Mouse (Mus musculus): ENCODE results near the gene Wbp4. TPM values are rescaled to one million over a fixed set of nuclear protein-coding genes. Genes with fewer than 3 reads are reported as not detected.

Gene Wbp4
- polyA plus RNA-seq, 1 experiment from 2014 or later: 39.5 TPM

DNA sequence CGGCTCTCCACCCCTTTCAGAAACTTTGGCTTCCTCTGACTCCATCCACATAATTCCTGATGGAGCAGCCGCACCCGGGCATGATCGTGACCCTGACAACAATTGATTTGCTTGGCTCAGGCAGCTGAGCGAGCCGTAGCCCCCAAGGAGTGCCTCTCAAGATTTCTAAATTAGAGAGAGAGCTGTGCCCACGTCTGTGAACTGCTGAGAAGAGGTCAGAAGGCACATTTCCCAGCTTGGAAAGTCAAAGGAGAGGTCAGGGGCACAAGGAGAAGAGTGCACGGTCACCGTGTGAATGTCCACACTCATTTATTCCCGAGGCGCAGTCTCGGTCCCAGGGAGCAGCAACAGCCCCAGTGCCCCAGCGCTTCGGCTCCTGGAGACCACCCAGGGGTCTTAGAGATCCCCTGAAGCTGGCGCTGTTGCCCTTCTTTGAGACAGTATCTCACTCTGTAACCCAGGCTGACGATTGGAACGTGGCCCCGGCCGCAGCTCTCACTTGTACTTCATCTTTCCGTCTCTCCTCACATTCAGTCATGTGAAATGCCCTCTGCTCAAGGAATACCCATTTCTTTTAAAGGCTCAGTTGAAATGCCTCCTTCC is 61.1 kb downstream of the Wbp4 start:
- no peaks in the 10 kb centered on the region for H3K27me3 ChIP-seq
- ChIA-PET CTCF (interaction anchor here (1.8 kb wide), 1 partner anchor 19 kb away, joined by 4 read pairs; no protein-coding TSS in a partner anchor), POLR2A (no interaction called here)
- in situ Hi-C loops (cut with MboI; ENCODE audit: low pct_unique_long_range_greater_than_20kb): loop anchor here (25.0 kb wide), 1 partner anchor 792 kb away; no protein-coding TSS in a partner anchor
- ATAC-seq (no peak), DNase-seq (ENCODE audit: low read depth, low spot score) (no peak)
- no peak for TF ChIP-seq CTCF (IDR thresholded peaks at IDR 0.05)

DNA sequence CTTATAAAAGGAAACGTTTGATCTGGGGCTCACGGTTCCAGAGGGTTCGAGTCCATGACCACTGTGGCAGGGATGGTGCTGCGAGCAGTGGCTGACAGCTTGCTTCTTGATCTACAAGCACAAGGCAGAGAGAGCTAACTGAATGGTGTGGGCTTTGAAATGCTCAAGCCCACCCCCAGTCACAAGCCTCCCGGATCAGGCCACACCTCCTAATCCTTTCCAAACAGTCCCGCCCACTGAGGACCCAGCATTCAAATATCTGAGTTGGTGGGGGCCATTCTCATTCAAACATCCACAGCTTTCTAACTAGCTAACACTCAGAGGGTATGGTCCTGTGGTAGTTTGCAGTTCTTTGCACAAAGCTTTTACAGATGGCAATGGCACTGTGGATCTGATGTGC is 68.2 kb downstream of the Wbp4 start:
- ATAC-seq: no peak
- in situ Hi-C loops (cut with MboI; ENCODE audit: low pct_unique_long_range_greater_than_20kb): loop anchor here (25.0 kb wide), 1 partner anchor 799 kb away; no protein-coding TSS in a partner anchor
- H3K27me3 ChIP-seq: no peaks in the 10 kb centered on the region
- ChIA-PET POLR2A (no interaction called here), CTCF (no interaction called here)
- no peak for DNase-seq (ENCODE audit: low read depth, low spot score)
- TF ChIP-seq CTCF (IDR thresholded peaks at IDR 0.05): no peak

DNA sequence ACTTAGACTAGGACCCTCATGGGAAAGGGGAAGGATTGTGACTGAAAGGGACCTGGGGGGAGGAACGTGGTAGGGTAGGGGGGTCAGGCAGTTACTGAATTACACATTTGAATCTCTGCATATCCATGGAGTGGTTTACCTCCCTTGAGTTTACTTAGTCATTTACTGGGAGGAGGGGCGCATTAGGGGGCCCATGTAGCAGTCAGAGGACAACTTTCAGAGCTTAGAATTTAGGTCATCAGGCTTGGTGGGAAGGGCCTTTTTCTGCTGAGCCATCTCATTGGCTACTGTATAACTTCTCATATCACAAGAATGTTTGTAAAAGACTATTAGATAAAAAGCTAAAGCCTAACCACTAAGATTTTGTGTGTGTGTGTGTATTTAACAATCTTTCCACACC is 70.7 kb downstream of the Wbp4 start:
- CTCF ChIA-PET: no interaction called here
- no peak for DNase-seq (ENCODE audit: low read depth, low spot score)
- in situ Hi-C loops (cut with MboI; ENCODE audit: low pct_unique_long_range_greater_than_20kb): loop anchor here (25.0 kb wide), 1 partner anchor 802 kb away; no protein-coding TSS in a partner anchor

More for the DNA sequence above, 70.7 kb downstream of the Wbp4 start:
- ATAC-seq: no peak
- POLR2A ChIA-PET: no interaction called here
- no peak for TF ChIP-seq CTCF (IDR thresholded peaks at IDR 0.05)
- no peaks in the 10 kb centered on the region for H3K27me3 ChIP-seq

Other genes starting within 250 kb of the Wbp4 start
- 0.03 TPM for gene Zfp957, start 234.2 kb downstream of the Wbp4 start, polyA plus RNA-seq (2021)
- gene Rgcc, start 179.9 kb downstream of the Wbp4 start, polyA plus RNA-seq (2021): 3.0 TPM
- gene Naa16, start 90.7 kb downstream of the Wbp4 start, polyA plus RNA-seq (2021): 18.7 TPM
- 13.7 TPM for gene Mtrf1, start 83.7 kb downstream of the Wbp4 start, polyA plus RNA-seq (2021)
- gene Kbtbd7, start 55.0 kb downstream of the Wbp4 start, polyA plus RNA-seq (2021): 9.4 TPM
- 1.2 TPM for gene Kbtbd6, start 29.7 kb downstream of the Wbp4 start, polyA plus RNA-seq (2021)
- gene Elf1, start 326 bp downstream of the Wbp4 start, polyA plus RNA-seq (2021): 53.6 TPM
- 183 TPM for gene Sugt1, start 106.2 kb upstream of the Wbp4 start, polyA plus RNA-seq (2021)
- 2.5 TPM for gene Cnmd, start 180.7 kb upstream of the Wbp4 start, polyA plus RNA-seq (2021)